Mouse (Mus musculus) brain, embryonic 14.5 days (tissue): ENCODE data around the gene Gpr146.

Source experiments
- CTCF ChIP-seq: fragments of 200-500 bp; IDR thresholded peaks from 2 replicates; pipeline ENCODE4 v1.5.1; 2012; ENCODE audit warnings: inconsistent platforms, mild to moderate bottlenecking, moderate library complexity, borderline replicate concordance; ENCODE audit not compliant: insufficient read depth, insufficient read length; ENCODE audit errors: extremely low read depth
- POLR2A ChIP-seq: fragments of 200-500 bp; IDR thresholded peaks from 2 replicates; pipeline ENCODE4 v1.6.1; 2012; ENCODE audit warnings: mild to moderate bottlenecking, inconsistent platforms, borderline replicate concordance; ENCODE audit not compliant: poor library complexity, insufficient read depth, insufficient read length, severe bottlenecking; ENCODE audit errors: extremely low read depth

GRCm38 (mm10) chr5:139381586-139382513, 4.4 kb downstream of the Gpr146 start:
- no peak for TF ChIP-seq CTCF
- no peak for TF ChIP-seq POLR2A
